Mouse (Mus musculus) embryonic fibroblast, embryonic 13.5 days (primary cell): ENCODE data around the gene Gm20388. TPM values are rescaled to one million over a fixed set of nuclear protein-coding genes. Genes with fewer than 3 reads are reported as not detected.

Experiments
- H3K27ac ChIP-seq: 2 replicates; pipeline ENCODE4 v1.5.1; 2012; ENCODE audit warnings: low read length, control low read depth, inconsistent platforms; ENCODE audit not compliant: insufficient read depth
- H3K4me1 ChIP-seq: 2 replicates; pipeline ENCODE4 v1.6.1; 2011; ENCODE audit warnings: low read length; ENCODE audit not compliant: control insufficient read depth, insufficient read depth
- H3K4me3 ChIP-seq: 2 replicates; pipeline ENCODE4 v1.5.1; 2011; ENCODE audit warnings: mild to moderate bottlenecking, control low read depth, low read length; ENCODE audit not compliant: insufficient read depth
- CTCF ChIP-seq: IDR thresholded peaks from 2 replicates; pipeline ENCODE4 v1.5.1; 2011; ENCODE audit warnings: mild to moderate bottlenecking, control low read depth, low read length, moderate library complexity, borderline replicate concordance; ENCODE audit not compliant: insufficient read depth
- POLR2A ChIP-seq: IDR thresholded peaks from 2 replicates; pipeline ENCODE4 v1.6.1; 2011; ENCODE audit warnings: low read depth, mild to moderate bottlenecking, control low read depth, low read length, moderate library complexity
- polyA plus RNA-seq: library from polyadenylated mRNA; stranded (reverse); fragments of >200 nt; gene quantifications from 2 replicates; pipeline ENCODE4 v1.2.4, GENCODE M21; 2011; ENCODE audit warnings: low read depth; ENCODE audit not compliant: missing spikeins, insufficient read length

Gene Gm20388
- polyA plus RNA-seq, 1 experiment = 82.8 TPM

GRCm38 (mm10) chr8:121454737-121455136 is 1544.1 kb downstream of the Gm20388 start:
- Histone ChIP-seq H3K27ac (no peak overlapping the region), H3K4me3 (no peak overlapping the region), H3K4me1 (no peaks in the 10 kb centered on the region)
- no peak for TF ChIP-seq CTCF

DNA sequence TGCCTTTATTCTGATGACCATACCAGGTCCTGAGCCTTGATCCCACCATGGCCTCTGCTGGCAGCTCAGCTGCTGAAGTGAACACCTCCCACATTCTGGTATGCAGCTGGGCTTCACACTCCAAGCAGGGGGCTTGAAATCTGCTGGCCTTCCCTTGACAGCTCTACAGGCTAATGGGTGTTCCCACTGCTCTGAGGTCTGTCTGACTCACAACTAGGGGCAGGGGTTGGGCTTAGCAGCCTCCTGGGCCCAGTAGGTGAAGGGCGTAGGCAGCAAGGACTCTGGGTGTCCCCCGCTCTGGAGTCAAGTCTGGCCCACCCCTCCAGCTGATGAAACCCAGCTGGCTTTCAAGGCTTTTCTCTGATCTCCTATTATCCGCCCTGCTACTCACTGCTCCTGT is 1550.6 kb downstream of the Gm20388 start:
- no peak for TF ChIP-seq POLR2A
- no peak for TF ChIP-seq CTCF
- Histone ChIP-seq H3K27ac (no peak overlapping the region), H3K4me1 (peaks cover 6% of the 10 kb centered on the region; the same call in 1 of the 2 replicates), H3K4me3 (no peak overlapping the region)

DNA sequence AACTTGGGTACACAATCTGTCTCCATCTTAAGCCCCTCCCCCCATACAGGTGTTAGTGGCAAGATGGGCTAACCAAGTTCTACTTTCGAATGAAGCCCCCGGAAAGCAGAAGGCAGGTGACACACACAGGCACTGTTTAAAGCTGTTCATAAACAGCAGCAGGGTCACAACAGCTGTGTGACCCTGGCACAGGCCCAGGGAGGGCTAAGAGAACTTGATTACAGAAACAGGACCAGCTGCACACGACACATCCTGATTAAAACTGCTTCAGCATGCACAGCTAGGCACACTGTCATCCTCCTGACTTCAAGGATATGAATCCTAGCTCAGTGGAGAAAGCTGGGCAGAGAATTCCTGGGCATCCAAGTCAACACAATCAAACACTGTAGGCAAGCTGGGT is 1551.5 kb downstream of the Gm20388 start:
- Histone ChIP-seq H3K4me3 (no peak overlapping the region), H3K27ac (no peak overlapping the region), H3K4me1 (peaks cover 6% of the 10 kb centered on the region; the same call in 1 of the 2 replicates)
- TF ChIP-seq CTCF (no peak), POLR2A (no peak)

GRCm38 (mm10) chr8:121468083-121469071 is 1557.7 kb downstream of the Gm20388 start:
- 0 out of 2 replicates have a peak, but pooled peaks cover 6% of the 10 kb centered on the region for H3K4me1 ChIP-seq
- TF ChIP-seq CTCF (no peak), POLR2A (no peak)
- no peak overlapping the region for H3K4me3 ChIP-seq

DNA sequence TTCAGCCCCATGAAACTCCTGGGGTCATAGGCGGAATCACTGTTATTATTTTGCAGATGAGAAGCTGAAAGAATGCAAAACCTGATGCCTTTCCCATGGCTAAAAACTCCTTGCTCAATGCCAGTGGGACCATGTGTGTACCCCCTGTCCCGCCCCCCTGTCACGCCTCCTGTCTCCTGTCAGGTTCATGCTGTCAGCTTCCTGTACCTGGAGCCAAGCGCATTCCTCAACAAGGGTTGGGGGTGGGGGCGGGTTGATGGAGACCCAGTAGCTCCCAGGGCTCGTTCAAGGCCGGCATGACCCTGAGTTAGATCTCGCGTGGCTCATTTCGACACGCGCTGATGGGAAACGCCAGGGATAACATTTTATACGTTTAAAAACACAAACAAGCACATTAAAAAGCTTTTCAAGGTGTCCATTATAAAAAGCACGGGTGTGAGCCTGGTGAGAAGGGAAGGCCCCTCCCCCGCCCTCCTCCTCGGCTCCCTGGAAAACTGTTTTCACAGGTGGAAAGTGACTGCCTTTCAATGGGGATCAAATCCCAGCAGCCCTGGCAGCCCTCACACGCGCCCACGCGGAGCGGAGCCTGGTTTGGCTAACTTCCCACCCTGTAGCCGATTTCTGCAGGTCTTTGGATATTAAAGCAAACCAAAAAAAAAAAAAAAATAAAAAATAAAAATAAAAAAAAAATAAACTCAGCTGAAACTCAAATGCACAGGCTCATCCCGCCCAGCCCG is 1563.7 kb downstream of the Gm20388 start:
- H3K4me3 ChIP-seq = no peak overlapping the region
- no peak overlapping the region for H3K27ac ChIP-seq
- peaks cover 11% of the 10 kb centered on the region for H3K4me1 ChIP-seq
- TF ChIP-seq POLR2A (no peak), CTCF (no peak)

More at GRCm38 (mm10) chr8:121468083-121469071, 1557.7 kb downstream of the Gm20388 start:
- H3K27ac ChIP-seq = no peak overlapping the region

GRCm38 (mm10) chr8:121474898-121475284 is 1564.2 kb downstream of the Gm20388 start:
- H3K4me1 ChIP-seq = peaks cover 11% of the 10 kb centered on the region
- H3K27ac ChIP-seq = no peak overlapping the region
- TF ChIP-seq POLR2A (no peak), CTCF (no peak)
- no peak overlapping the region for H3K4me3 ChIP-seq

DNA sequence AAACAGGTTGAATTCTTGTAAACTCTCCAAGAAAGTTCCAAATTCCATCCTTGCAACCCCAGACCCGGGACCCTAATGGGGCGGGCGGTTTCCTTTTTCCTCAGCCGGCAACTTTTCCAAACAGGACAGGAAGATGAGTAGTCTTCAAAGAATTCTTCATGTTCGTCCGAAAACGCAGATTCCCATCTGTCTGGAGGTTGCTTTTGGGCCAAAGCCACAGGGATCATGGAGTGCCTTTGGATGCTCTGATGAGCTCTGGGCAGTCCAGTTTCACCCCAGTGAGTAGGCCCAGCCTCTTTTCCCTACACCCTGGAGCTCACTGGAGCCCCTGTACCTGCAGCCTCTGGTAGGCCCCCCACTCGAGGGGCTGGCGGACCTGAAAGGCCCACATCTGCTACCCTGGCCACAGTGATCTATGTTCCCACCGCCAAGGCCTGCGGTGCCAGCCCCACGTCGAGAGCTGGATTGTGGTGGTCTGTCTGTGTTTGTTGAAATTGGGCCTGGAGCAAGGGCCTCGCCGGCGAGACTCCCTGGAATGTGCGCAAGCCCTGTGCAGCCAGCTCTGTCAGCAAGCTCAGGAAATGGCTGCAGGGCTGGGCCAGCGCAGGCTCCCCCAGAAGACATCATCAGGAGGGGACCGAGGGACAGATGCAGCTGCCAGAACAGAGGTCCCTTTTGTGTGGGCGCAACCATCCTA is 1567.4 kb downstream of the Gm20388 start:
- Histone ChIP-seq H3K27ac (peak overlapping the region; percentile 75), H3K4me1 (peaks cover 11% of the 10 kb centered on the region)
- TF ChIP-seq CTCF (no peak), POLR2A (no peak)

DNA sequence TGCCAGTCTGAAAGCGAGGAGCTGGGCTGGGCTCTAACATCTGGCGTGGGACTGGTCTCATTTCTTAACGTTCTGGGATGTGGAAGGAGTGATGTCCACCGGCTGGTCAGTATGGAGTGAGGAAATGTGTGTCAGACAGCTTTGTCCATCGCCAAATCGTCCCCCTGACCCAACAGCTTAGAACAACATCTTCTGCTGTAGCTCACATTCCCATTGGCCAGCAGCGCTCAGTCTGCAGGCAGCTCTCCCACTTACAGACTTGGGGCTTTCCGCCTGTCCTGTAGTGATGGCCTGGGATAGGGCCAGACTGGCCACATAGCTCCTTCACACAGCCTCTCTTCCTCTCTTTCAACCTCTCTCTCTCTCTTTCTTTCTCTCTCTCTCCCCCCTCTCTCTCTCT is 1568.5 kb downstream of the Gm20388 start:
- no peak for TF ChIP-seq CTCF
- no peak for TF ChIP-seq POLR2A
- Histone ChIP-seq H3K4me3 (no peak overlapping the region), H3K27ac (no peak overlapping the region), H3K4me1 (peaks cover 11% of the 10 kb centered on the region)

More for the DNA sequence above, 1567.4 kb downstream of the Gm20388 start:
- H3K4me3 ChIP-seq = no peak overlapping the region

DNA sequence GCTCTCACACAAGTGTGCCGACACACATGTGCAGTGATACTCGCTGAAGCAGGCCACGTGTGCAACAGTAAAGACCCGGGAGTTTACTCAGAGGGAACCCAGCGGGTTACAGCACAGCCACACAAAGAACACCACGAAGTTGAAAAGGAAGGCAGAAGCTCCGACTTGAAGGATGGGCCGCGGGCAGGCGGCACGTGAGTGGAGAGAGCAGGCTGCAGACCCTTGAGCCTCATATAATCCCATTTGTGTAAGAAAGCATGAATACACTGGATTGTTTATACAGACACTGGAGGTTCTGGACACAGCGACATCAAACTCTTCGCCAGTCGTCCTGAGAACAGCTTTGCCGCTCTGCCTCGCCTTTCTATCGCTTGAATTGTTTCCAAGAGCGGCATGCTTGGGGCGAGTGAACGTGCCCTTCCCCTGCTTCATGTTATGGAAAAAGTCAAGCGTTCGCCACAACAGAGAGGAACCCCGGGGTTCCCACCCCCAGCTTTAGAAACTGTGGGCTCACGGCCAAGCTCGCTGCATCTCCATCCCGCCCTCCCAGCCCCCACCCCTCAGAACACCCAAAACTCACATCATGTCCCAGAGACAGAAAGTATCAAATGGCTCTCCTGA is 1569.9 kb downstream of the Gm20388 start:
- TF ChIP-seq POLR2A = no peak
- H3K4me3 ChIP-seq = no peak overlapping the region
- peaks cover 11% of the 10 kb centered on the region for H3K4me1 ChIP-seq
- H3K27ac ChIP-seq = no peak overlapping the region
